Mouse (Mus musculus): ENCODE data around the gene 9330159F19Rik. TPM values are rescaled to one million over a fixed set of nuclear protein-coding genes. Genes with fewer than 3 reads are reported as not detected.

9330159F19Rik gene
- polyA plus RNA-seq, 1 experiment: not detected

DNA sequence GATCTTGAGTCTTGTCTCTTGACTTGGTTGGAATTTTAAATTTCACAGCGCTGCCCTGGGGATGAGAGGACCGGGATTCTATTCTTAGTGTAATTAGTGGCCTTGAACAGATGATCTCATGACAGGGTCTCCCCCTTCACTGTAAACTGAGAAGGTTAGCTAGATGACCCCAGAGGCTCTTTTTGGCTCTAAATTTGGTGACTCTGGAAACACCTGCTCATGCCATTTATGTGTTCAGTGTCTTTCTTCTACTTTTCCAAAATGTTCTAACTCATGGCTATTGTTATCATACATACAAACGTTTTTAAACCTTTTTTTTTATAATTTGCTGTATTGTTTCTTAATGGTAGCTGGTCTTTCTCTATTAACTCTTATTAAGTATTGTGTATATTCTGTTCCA, 2.7 kb upstream of the 9330159F19Rik start:
- no peaks in the 10 kb centered on the region for H3K4me1 ChIP-seq (ENCODE audit: control insufficient read depth, insufficient read depth, insufficient read length)
- TF ChIP-seq POLR2A (IDR thresholded peaks at IDR 0.05; ENCODE audit: low read depth, low read length) (no peak), CTCF (IDR thresholded peaks at IDR 0.05; ENCODE audit: extremely low read depth, insufficient read depth, insufficient read length, insufficient replicate concordance) (no peak)
- no peak overlapping the region for H3K27ac ChIP-seq (ENCODE audit: insufficient read depth, low read length)
- H3K36me3 ChIP-seq (ENCODE audit: control insufficient read depth, insufficient read depth, low read length): no peaks in the 10 kb centered on the region
- DNase-seq (ENCODE audit: low read depth in 1 of 2, low spot score in 2 of 2): no peak
- no peaks in the 10 kb centered on the region for H3K27me3 ChIP-seq (ENCODE audit: control insufficient read depth, insufficient read depth, low read length)
- H3K4me3 ChIP-seq (ENCODE audit: extremely low read depth, insufficient read depth, insufficient read length): no peak overlapping the region
- 63% methylated on average over 3 of the region's 3 CpGs for WGBS

GRCm38 (mm10) chr10:29213534-29214100, 2.2 kb downstream of the 9330159F19Rik start:
- no peak overlapping the region for H3K27ac ChIP-seq (ENCODE audit: insufficient read depth, low read length)
- H3K4me1 ChIP-seq (ENCODE audit: control insufficient read depth, insufficient read depth, insufficient read length): no peaks in the 10 kb centered on the region
- no peaks in the 10 kb centered on the region for H3K27me3 ChIP-seq (ENCODE audit: control insufficient read depth, insufficient read depth, low read length)
- 60% methylated on average over 3 of the region's 3 CpGs for WGBS
- DNase-seq (ENCODE audit: low read depth in 1 of 2, low spot score in 2 of 2): no peak
- no peaks in the 10 kb centered on the region for H3K36me3 ChIP-seq (ENCODE audit: control insufficient read depth, insufficient read depth, low read length)
- TF ChIP-seq CTCF (IDR thresholded peaks at IDR 0.05; ENCODE audit: extremely low read depth, insufficient read depth, insufficient read length, insufficient replicate concordance) (no peak), POLR2A (IDR thresholded peaks at IDR 0.05; ENCODE audit: low read depth, low read length) (no peak)
- H3K4me3 ChIP-seq (ENCODE audit: extremely low read depth, insufficient read depth, insufficient read length): no peak overlapping the region

- H3K27me3 ChIP-seq (ENCODE audit: control insufficient read depth, insufficient read depth, low read length): no peaks in the 10 kb centered on the region
- no peaks in the 10 kb centered on the region for H3K36me3 ChIP-seq (ENCODE audit: control insufficient read depth, insufficient read depth, low read length)
- H3K4me1 ChIP-seq (ENCODE audit: control insufficient read depth, insufficient read depth, insufficient read length): no peaks in the 10 kb centered on the region
- no peak for DNase-seq (ENCODE audit: low read depth in 1 of 2, low spot score in 2 of 2)
- TF ChIP-seq CTCF (IDR thresholded peaks at IDR 0.05; ENCODE audit: extremely low read depth, insufficient read depth, insufficient read length, insufficient replicate concordance) (no peak), POLR2A (IDR thresholded peaks at IDR 0.05; ENCODE audit: low read depth, low read length) (no peak)
- no peak overlapping the region for H3K27ac ChIP-seq (ENCODE audit: insufficient read depth, low read length)
- no peak overlapping the region for H3K4me3 ChIP-seq (ENCODE audit: extremely low read depth, insufficient read depth, insufficient read length)
- 89% methylated on average over 1 of the region's 1 CpGs for WGBS
These were observed 5.6 kb downstream of the 9330159F19Rik start for GRCm38 (mm10) chr10:29216957-29217356.

DNA sequence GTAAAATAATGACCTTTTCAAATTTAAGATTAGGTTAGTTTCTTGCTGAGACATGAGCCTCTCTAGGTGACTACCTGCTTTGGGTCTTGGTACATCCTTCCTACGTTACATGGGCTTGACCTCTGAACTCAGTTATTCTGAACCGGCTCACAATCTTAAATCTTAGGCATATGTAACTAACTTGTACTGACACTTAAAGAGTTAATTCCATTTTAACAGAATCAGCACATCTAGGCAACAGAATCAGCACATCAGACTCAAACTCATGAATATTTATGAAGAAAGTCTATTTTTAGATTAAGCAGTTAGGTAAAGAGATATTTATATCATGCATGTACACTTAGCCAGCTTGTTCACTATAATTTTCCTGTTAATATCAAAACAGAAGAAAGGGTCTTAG, 6.0 kb downstream of the 9330159F19Rik start:
- 87% methylated on average over 2 of the region's 2 CpGs for WGBS
- no peaks in the 10 kb centered on the region for H3K36me3 ChIP-seq (ENCODE audit: control insufficient read depth, insufficient read depth, low read length)
- H3K27ac ChIP-seq (ENCODE audit: insufficient read depth, low read length): no peak overlapping the region
- DNase-seq (ENCODE audit: low read depth in 1 of 2, low spot score in 2 of 2): no peak
- no peaks in the 10 kb centered on the region for H3K4me1 ChIP-seq (ENCODE audit: control insufficient read depth, insufficient read depth, insufficient read length)
- H3K4me3 ChIP-seq (ENCODE audit: extremely low read depth, insufficient read depth, insufficient read length): no peak overlapping the region
- TF ChIP-seq CTCF (IDR thresholded peaks at IDR 0.05; ENCODE audit: extremely low read depth, insufficient read depth, insufficient read length, insufficient replicate concordance): no peak
- TF ChIP-seq POLR2A (IDR thresholded peaks at IDR 0.05; ENCODE audit: low read depth, low read length): no peak
- H3K27me3 ChIP-seq (ENCODE audit: control insufficient read depth, insufficient read depth, low read length): no peaks in the 10 kb centered on the region

- Histone ChIP-seq H3K27ac (ENCODE audit: insufficient read depth, low read length) (no peak overlapping the region), H3K4me3 (ENCODE audit: extremely low read depth, insufficient read depth, insufficient read length) (no peak overlapping the region), H3K36me3 (ENCODE audit: control insufficient read depth, insufficient read depth, low read length) (no peaks in the 10 kb centered on the region), H3K4me1 (ENCODE audit: control insufficient read depth, insufficient read depth, insufficient read length) (no peaks in the 10 kb centered on the region), H3K27me3 (ENCODE audit: control insufficient read depth, insufficient read depth, low read length) (no peaks in the 10 kb centered on the region)
- 88% methylated on average over 4 of the region's 4 CpGs for WGBS
- no peak for DNase-seq (ENCODE audit: low read depth in 1 of 2, low spot score in 2 of 2)
- TF ChIP-seq POLR2A (IDR thresholded peaks at IDR 0.05; ENCODE audit: low read depth, low read length) (no peak), CTCF (IDR thresholded peaks at IDR 0.05; ENCODE audit: extremely low read depth, insufficient read depth, insufficient read length, insufficient replicate concordance) (no peak)
These were observed 13.9 kb downstream of the 9330159F19Rik start for GRCm38 (mm10) chr10:29225329-29225728.

GRCm38 (mm10) chr10:29231208-29231607, 19.8 kb downstream of the 9330159F19Rik start:
- 83% methylated on average over 2 of the region's 2 CpGs for WGBS

More at GRCm38 (mm10) chr10:29231208-29231607, 19.8 kb downstream of the 9330159F19Rik start:
- no peak for DNase-seq (ENCODE audit: low read depth in 1 of 2, low spot score in 2 of 2)
- Histone ChIP-seq H3K4me3 (ENCODE audit: extremely low read depth, insufficient read depth, insufficient read length) (no peak overlapping the region), H3K27me3 (ENCODE audit: control insufficient read depth, insufficient read depth, low read length) (no peaks in the 10 kb centered on the region), H3K4me1 (ENCODE audit: control insufficient read depth, insufficient read depth, insufficient read length) (no peaks in the 10 kb centered on the region), H3K27ac (ENCODE audit: insufficient read depth, low read length) (no peak overlapping the region), H3K36me3 (ENCODE audit: control insufficient read depth, insufficient read depth, low read length) (no peaks in the 10 kb centered on the region)
- TF ChIP-seq POLR2A (IDR thresholded peaks at IDR 0.05; ENCODE audit: low read depth, low read length) (no peak), CTCF (IDR thresholded peaks at IDR 0.05; ENCODE audit: extremely low read depth, insufficient read depth, insufficient read length, insufficient replicate concordance) (no peak)

Other genes with a start within 250 kb of the 9330159F19Rik start
- not detected in 2 replicates for gene 2310057J18Rik, start 225.3 kb upstream of the 9330159F19Rik start, polyA plus RNA-seq (2012; rRNA removed)
- gene Soga3, start 67.8 kb upstream of the 9330159F19Rik start, polyA plus RNA-seq (2012; rRNA removed): not detected in 2 replicates
- gene Gm49353, start 12.7 kb upstream of the 9330159F19Rik start, polyA plus RNA-seq (2012; rRNA removed): not detected in 2 replicates
- 0.69 and 0.90 TPM in 2 replicates for gene Echdc1, start 101.6 kb downstream of the 9330159F19Rik start, polyA plus RNA-seq (2012; rRNA removed)
- gene Rnf146, start 150.8 kb downstream of the 9330159F19Rik start, polyA plus RNA-seq (2012; rRNA removed): 12.2 and 15.3 TPM in 2 replicates

Measured in spleen, adult 2 months (tissue).